Mouse (Mus musculus): ENCODE data around the gene Nhsl2. TPM values are rescaled to one million over a fixed set of nuclear protein-coding genes. Genes with fewer than 3 reads are reported as not detected.
"Not testable (repeated sequence)": the region's sequence is repeated elsewhere in the genome, so short reads cannot be mapped to it uniquely, and the experiment has no call there.

Nhsl2 gene
- polyA plus RNA-seq, 1 experiment from 2014 or later, result 11.8 TPM

DNA sequence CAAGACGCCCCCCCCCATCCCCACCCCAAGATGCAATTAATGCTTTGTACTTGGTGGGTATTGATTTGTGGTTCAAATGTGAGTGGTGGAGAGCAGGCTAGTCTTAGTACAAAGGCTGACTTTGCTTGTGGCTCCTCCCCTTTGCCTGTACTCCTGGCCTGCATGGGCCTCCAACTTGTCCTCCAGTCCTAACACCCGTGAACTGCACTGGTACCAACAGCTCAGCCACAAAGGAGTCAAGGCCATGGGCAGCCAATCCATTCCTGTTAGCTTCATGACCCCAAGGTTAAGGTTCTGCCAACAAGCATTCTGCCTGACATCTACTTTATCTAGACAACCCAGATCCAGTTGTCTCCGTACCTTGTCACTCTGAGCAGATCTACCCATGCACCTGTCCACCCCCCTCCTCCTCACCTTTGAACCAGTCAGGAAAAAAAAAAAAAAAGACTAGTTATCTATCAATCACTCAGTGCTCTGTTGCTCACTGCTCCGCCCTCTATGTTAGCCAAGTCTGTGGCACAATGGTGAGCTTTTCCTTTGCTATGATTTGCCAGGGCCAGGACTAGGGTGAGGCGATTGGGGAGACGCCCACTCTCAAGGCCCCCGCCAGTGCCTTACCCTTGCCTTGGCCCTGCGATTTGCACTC lies 236.7 kb downstream of the Nhsl2 start:
- H3K9me3 ChIP-seq (ENCODE audit: control insufficient read depth, low read length), result no peaks in the 10 kb centered on the region
- H3K27ac ChIP-seq (ENCODE audit: low read depth, low read length), result no peak overlapping the region
- peaks cover 2% of the 10 kb centered on the region; the same call in 1 of the 2 replicates for H3K27me3 ChIP-seq (ENCODE audit: control insufficient read depth, insufficient read depth, low read length)
- DNase-seq (ENCODE audit: low spot score), result no peak
- H3K4me2 ChIP-seq (replicated peaks; ENCODE audit: low read depth, low read length), result no peak overlapping the region
- no peaks in the 10 kb centered on the region for H3K36me3 ChIP-seq (ENCODE audit: control insufficient read depth, insufficient read depth, low read length)
- H3K4me3 ChIP-seq (ENCODE audit: low read depth, low read length), result no peak overlapping the region
- no peaks in the 10 kb centered on the region for H3K4me1 ChIP-seq (replicated peaks; ENCODE audit: control insufficient read depth, insufficient read depth, low read length)
- ATAC-seq (ENCODE audit: low FRiP score), result no peak
- WGBS, result 90% methylated on average over 8 of the region's 8 CpGs
- H3K9ac ChIP-seq (ENCODE audit: low read depth, low read length), result no peak overlapping the region

DNA sequence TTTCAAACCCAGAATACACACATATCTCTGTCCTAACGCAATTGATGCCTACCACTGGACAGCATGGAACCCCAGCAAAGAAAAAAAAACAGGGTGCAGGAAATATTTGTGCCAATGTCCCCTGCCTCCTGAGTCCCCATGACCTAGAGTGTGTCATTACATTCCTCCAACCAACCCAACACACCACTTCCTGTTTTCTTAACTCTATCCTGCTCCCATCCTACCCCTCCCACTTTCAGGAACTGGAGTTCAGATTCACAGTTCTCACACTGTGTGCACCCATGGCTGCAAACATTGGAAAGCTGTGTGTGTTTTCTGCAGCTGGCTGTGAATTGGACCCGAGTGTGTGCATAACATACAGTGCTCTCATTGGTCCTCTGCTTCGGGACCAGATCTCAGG lies 241.4 kb downstream of the Nhsl2 start:
- Histone ChIP-seq H3K4me1 (replicated peaks; ENCODE audit: control insufficient read depth, insufficient read depth, low read length) (no peaks in the 10 kb centered on the region), H3K4me3 (ENCODE audit: low read depth, low read length) (no peak overlapping the region), H3K27ac (ENCODE audit: low read depth, low read length) (no peak overlapping the region), H3K9me3 (ENCODE audit: control insufficient read depth, low read length) (no peaks in the 10 kb centered on the region), H3K36me3 (ENCODE audit: control insufficient read depth, insufficient read depth, low read length) (no peaks in the 10 kb centered on the region), H3K9ac (ENCODE audit: low read depth, low read length) (no peak overlapping the region), H3K4me2 (replicated peaks; ENCODE audit: low read depth, low read length) (no peak overlapping the region), H3K27me3 (ENCODE audit: control insufficient read depth, insufficient read depth, low read length) (peaks cover 2% of the 10 kb centered on the region; the same call in 1 of the 2 replicates)
- ATAC-seq (ENCODE audit: low FRiP score) (no peak), DNase-seq (ENCODE audit: low spot score) (no peak)
- WGBS, result 89% methylated on average over 3 of the region's 3 CpGs

DNA sequence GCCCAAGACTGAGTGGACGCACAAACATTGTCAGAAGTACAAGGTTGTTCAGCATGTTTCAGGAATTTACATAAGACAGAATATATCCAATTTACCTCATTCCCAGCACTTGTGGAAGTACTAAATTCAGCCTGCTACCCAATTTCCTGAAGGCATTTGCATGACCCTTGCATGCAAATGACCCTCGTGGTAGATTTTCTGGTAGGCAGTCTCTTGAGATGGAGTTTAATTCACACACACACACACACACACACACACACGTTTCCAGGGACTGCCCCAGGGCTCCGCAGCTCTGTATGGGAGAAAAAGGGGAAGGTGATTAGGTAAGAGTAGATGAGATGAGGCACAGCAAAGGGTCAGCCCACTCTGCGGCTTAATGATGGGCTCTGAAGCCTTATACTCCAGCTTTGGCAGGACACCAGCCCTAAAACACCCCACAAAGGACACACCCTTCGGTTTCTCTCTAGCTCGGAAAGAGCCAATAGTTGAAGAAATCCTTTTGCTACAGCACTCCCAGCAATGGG lies 245.3 kb downstream of the Nhsl2 start:
- Histone ChIP-seq H3K27ac (ENCODE audit: low read depth, low read length) (no peak overlapping the region), H3K4me3 (ENCODE audit: low read depth, low read length) (no peak overlapping the region), H3K4me2 (replicated peaks; ENCODE audit: low read depth, low read length) (no peak overlapping the region), H3K27me3 (ENCODE audit: control insufficient read depth, insufficient read depth, low read length) (no peaks in the 10 kb centered on the region), H3K9me3 (ENCODE audit: control insufficient read depth, low read length) (no peaks in the 10 kb centered on the region), H3K36me3 (ENCODE audit: control insufficient read depth, insufficient read depth, low read length) (no peaks in the 10 kb centered on the region), H3K9ac (ENCODE audit: low read depth, low read length) (no peak overlapping the region), H3K4me1 (replicated peaks; ENCODE audit: control insufficient read depth, insufficient read depth, low read length) (no peaks in the 10 kb centered on the region)
- no peak for ATAC-seq (ENCODE audit: low FRiP score)
- DNase-seq (ENCODE audit: low spot score), result no peak
- WGBS, result 80% methylated on average over 7 of the region's 7 CpGs

GRCm38 (mm10) chrX:102101886-102102285 lies 252.7 kb downstream of the Nhsl2 start:
- no peaks in the 10 kb centered on the region for H3K4me1 ChIP-seq (replicated peaks; ENCODE audit: control insufficient read depth, insufficient read depth, low read length)
- WGBS, result 69% methylated on average over 7 of the region's 7 CpGs

GRCm38 (mm10) chrX:102103830-102104229 lies 254.6 kb downstream of the Nhsl2 start:
- H3K9me3 ChIP-seq (ENCODE audit: control insufficient read depth, low read length); ATAC-seq (ENCODE audit: low FRiP score); H3K4me2 ChIP-seq (replicated peaks; ENCODE audit: low read depth, low read length); H3K9ac ChIP-seq (ENCODE audit: low read depth, low read length); H3K27me3 ChIP-seq (ENCODE audit: control insufficient read depth, insufficient read depth, low read length); H3K4me1 ChIP-seq (replicated peaks; ENCODE audit: control insufficient read depth, insufficient read depth, low read length); H3K4me3 ChIP-seq (ENCODE audit: low read depth, low read length); H3K27ac ChIP-seq (ENCODE audit: low read depth, low read length); H3K36me3 ChIP-seq (ENCODE audit: control insufficient read depth, insufficient read depth, low read length); DNase-seq (ENCODE audit: low spot score): not testable (repeated sequence)
- 70% methylated on average over 2 of the region's 2 CpGs for WGBS

More at GRCm38 (mm10) chrX:102101886-102102285, 252.7 kb downstream of the Nhsl2 start:
- Histone ChIP-seq H3K27ac (ENCODE audit: low read depth, low read length) (no peak overlapping the region), H3K9me3 (ENCODE audit: control insufficient read depth, low read length) (no peaks in the 10 kb centered on the region), H3K4me2 (replicated peaks; ENCODE audit: low read depth, low read length) (no peak overlapping the region), H3K27me3 (ENCODE audit: control insufficient read depth, insufficient read depth, low read length) (no peaks in the 10 kb centered on the region), H3K4me3 (ENCODE audit: low read depth, low read length) (no peak overlapping the region), H3K36me3 (ENCODE audit: control insufficient read depth, insufficient read depth, low read length) (no peaks in the 10 kb centered on the region), H3K9ac (ENCODE audit: low read depth, low read length) (no peak overlapping the region)
- ATAC-seq (ENCODE audit: low FRiP score) (no peak), DNase-seq (ENCODE audit: low spot score) (no peak)

GRCm38 (mm10) chrX:102109349-102109748 lies 260.2 kb downstream of the Nhsl2 start:
- WGBS, result 87% methylated on average over 5 of the region's 5 CpGs
- not testable (repeated sequence) for H3K27me3 ChIP-seq (ENCODE audit: control insufficient read depth, insufficient read depth, low read length); H3K4me1 ChIP-seq (replicated peaks; ENCODE audit: control insufficient read depth, insufficient read depth, low read length); H3K4me2 ChIP-seq (replicated peaks; ENCODE audit: low read depth, low read length); H3K4me3 ChIP-seq (ENCODE audit: low read depth, low read length); H3K36me3 ChIP-seq (ENCODE audit: control insufficient read depth, insufficient read depth, low read length); ATAC-seq (ENCODE audit: low FRiP score); DNase-seq (ENCODE audit: low spot score); H3K9ac ChIP-seq (ENCODE audit: low read depth, low read length); H3K9me3 ChIP-seq (ENCODE audit: control insufficient read depth, low read length); H3K27ac ChIP-seq (ENCODE audit: low read depth, low read length)

- peak; percentile 5 for DNase-seq (ENCODE audit: low spot score)
- WGBS, result 38% methylated on average over 4 of the region's 4 CpGs
- Histone ChIP-seq H3K4me1 (replicated peaks; ENCODE audit: control insufficient read depth, insufficient read depth, low read length) (no peaks in the 10 kb centered on the region), H3K9ac (ENCODE audit: low read depth, low read length) (no peak overlapping the region), H3K27ac (ENCODE audit: low read depth, low read length) (peak overlapping the region; percentile 24; the same call in 1 of the 2 replicates), H3K36me3 (ENCODE audit: control insufficient read depth, insufficient read depth, low read length) (no peaks in the 10 kb centered on the region), H3K4me2 (replicated peaks; ENCODE audit: low read depth, low read length) (no peak overlapping the region), H3K27me3 (ENCODE audit: control insufficient read depth, insufficient read depth, low read length) (no peaks in the 10 kb centered on the region), H3K9me3 (ENCODE audit: control insufficient read depth, low read length) (no peaks in the 10 kb centered on the region), H3K4me3 (ENCODE audit: low read depth, low read length) (no peak overlapping the region)
- ATAC-seq (ENCODE audit: low FRiP score), result no peak
Measured at GRCm38 (mm10) chrX:102115676-102116075, 266.5 kb downstream of the Nhsl2 start.

GRCm38 (mm10) chrX:102119042-102119864 lies 270.1 kb downstream of the Nhsl2 start, which contains the start of gene Pin4:
Gene Pin4 (plus strand): TSS chrX:102119447.
- 19% methylated on average over 29 of the region's 30 CpGs for WGBS
- 0 out of 2 replicates have a peak within 1 kb of the TSS, but pooled peaks have one; percentile 19 for H3K27ac ChIP-seq (ENCODE audit: low read depth, low read length)
- DNase-seq (ENCODE audit: low spot score), result peak; percentile 93

More at GRCm38 (mm10) chrX:102119042-102119864, 270.1 kb downstream of the Nhsl2 start, which contains the start of gene Pin4:
- H3K4me2 ChIP-seq (replicated peaks; ENCODE audit: low read depth, low read length), result peak within 1 kb of the TSS; percentile 50
- H3K4me1 ChIP-seq (replicated peaks; ENCODE audit: control insufficient read depth, insufficient read depth, low read length), result no peaks in the 10 kb centered on the region
- no peaks in the 10 kb centered on the region for H3K36me3 ChIP-seq (ENCODE audit: control insufficient read depth, insufficient read depth, low read length)
- no peaks in the 10 kb centered on the region for H3K9me3 ChIP-seq (ENCODE audit: control insufficient read depth, low read length)
- H3K9ac ChIP-seq (ENCODE audit: low read depth, low read length), result peak within 1 kb of the TSS; percentile 62
- ATAC-seq (ENCODE audit: low FRiP score), result peak; percentile 97
- H3K27me3 ChIP-seq (ENCODE audit: control insufficient read depth, insufficient read depth, low read length), result no peaks in the 10 kb centered on the region
- H3K4me3 ChIP-seq (ENCODE audit: low read depth, low read length), result peak within 1 kb of the TSS; percentile 62
